Mouse (Mus musculus) skeletal muscle tissue, adult 2 months (tissue): Measurements from ENCODE around the gene Moap1.
A peak's percentile ranks its signal among the peaks of the same experiment; 100 is the strongest.

Experiments
- DNase-seq: peaks from one replicate; pipeline ENCODE4 v3.0.0-alpha.2; 2012; ENCODE audit warnings: low read depth, low spot score

The Moap1 gene

DNA sequence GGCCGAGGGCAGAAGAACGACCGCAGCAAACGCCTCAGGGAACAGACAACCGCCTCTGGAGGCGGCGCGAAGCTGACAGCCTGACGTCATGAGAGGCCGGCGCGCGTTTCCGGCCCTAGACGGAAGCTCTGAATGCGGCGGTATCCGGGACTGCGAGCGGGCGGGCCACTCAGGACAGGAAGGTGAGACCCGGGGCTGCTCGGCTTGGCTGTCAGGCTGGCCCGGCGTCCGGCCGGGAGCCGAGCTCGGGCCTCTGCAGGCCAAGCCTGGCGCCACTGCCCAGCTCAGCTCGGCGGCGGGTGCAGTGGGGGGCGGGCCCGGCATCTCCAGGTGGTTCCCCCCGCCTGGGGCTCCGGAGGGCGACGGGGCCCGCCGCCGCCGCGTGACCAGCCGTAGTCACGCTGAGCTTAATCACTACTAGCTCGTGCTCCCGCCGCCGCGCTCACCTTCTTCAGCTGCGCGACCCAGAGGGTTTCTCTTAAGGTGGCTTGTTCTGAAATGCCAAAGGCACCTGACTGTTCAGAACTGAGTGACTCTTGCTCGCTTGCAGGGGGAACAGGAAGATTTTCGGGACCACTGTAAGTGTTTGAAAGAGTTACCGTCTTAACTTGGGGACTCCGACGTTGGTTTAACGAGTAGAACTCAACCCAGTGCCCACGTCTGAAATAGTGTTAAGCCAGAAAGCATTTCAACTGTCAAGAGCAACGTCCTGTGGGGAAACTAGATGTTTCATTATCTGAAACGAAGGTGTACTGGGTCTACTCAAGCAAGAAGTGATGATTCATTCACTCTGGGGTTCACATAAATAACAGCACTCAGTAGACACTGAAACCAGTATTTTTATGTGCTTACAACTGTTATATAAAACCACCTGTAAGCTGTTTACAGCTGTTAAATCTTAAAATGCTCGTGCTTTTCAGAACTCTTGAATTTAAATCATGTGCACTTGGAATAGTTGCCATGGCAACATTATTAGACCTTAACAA lies at the start of gene Moap1, which contains the start of gene Tmem251:
Gene Moap1, minus strand, starts transcription at position 73 of the 986 bp plus-strand sequence.
Gene Tmem251, plus strand, starts transcription at position 174 of the 986 bp plus-strand sequence.
- peak; percentile 78 for DNase-seq

GRCm38 (mm10) chr12:102787927-102788326 lies 44.5 kb upstream of the Moap1 start:
- DNase-seq: no peak

GRCm38 (mm10) chr12:102785593-102785985 lies 42.1 kb upstream of the Moap1 start:
- DNase-seq: no peak

DNA sequence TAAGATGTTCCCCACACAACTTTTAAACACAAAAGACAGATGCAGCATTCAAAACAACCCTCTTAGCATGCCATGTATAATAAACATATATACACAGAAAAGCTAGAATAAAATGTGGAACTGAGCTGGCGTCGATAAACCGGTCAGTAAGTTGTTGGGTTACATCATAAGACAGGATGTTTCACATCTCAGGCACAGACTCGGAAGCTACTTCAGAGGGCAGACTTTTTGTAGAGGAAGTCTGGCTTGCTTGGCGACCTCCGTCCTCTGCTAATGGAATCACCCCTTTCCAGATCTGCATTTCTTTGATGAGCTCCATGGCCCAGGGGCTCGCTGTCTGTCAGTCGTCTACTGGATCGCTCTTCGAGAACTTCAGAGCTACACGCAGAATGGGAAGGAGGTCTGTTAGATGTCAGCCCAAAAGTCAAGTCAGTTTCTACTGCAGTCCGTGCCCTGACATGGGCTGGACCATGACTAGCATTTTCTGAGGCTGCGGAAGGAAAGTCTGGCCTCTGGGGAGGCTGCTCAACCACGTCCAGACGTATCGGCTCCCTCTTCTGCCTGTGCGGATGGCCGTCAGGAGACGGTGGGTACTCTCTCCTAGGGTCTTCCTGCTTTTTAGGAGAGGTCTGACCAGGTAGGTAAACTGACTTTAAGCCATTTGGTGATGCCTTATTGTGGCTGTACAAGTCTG lies 41.6 kb upstream of the Moap1 start:
- no peak for DNase-seq

DNA sequence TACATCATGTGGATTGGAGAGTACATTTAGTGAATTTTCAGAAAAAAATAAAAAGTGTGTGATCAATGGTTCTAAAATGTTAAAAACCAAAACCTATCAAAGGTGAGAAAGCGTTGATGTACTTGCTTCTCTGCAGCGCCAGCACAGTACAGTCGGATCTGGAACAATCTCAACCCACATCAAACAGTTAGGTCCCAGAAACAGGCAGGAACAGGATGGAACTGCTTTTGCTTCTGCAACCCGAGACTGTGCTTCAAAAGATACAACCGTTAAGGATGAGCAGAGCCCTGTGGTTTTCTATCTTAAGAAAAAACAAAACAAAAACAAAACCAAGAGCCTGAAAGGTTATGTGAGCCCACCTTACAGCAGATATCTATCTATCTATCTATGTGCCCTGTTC lies 39.4 kb upstream of the Moap1 start:
- DNase-seq: no peak

DNA sequence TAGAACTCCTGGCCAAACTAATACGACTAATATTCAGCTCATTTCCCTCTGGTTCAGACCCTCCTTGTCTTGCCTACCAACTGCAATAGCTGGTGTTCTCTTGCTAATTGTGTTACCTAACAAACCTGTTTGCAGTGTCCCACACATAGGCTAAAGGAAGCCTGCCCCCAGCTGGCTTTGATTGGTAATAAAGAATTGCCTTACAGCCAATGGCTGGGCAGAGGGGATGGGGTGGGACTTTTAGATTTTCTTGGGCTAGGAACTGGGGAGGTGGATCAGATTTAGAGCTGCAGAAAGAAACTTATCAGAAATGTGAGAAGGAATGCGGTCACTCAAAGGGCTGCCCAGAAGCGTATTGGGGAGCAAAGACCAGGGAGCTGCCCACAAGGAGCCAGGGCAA lies 36.0 kb upstream of the Moap1 start:
- no peak for DNase-seq

DNA sequence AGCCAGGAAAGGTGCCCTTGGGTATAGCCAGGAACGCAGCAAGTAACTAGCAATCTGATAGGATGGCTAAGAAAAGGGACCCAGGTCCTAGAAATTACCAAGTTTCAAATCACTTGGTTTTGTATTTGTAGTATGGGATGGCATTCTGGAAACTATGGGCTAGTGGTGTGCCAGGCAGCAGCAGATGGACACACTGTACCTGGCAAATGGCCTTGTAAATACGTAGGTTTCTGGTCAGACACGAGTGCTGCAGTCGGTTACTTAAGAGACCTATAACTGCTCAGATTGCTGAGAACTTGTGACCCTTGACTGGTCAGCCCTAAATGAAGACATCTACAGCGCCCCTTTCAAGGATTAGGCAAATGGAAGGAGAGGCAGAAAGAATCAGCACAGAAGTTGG lies 34.7 kb upstream of the Moap1 start:
- no peak for DNase-seq

GRCm38 (mm10) chr12:102776035-102776434 lies 32.6 kb upstream of the Moap1 start:
- no peak for DNase-seq

GRCm38 (mm10) chr12:102772676-102773075 lies 29.2 kb upstream of the Moap1 start:
- DNase-seq: no peak

DNA sequence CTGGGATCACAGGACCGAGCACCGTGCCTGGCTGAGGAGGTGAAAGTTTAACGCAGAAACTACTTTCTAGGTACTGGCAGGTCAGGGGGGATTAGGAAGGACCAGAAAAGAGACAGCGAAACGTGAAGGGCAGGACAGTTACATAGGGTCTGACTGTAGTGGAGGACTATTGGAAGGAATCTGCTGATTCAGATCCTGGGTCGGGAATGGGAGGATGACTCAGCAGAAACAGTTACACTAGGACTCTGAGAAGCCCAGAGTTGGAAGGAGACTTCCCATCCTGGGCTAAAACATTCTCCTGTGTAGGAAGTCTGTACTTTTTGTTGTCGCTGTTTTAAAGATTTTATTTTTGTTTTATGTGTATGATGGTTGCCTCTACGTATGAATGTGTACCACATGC lies 28.1 kb upstream of the Moap1 start:
- DNase-seq: no peak

DNA sequence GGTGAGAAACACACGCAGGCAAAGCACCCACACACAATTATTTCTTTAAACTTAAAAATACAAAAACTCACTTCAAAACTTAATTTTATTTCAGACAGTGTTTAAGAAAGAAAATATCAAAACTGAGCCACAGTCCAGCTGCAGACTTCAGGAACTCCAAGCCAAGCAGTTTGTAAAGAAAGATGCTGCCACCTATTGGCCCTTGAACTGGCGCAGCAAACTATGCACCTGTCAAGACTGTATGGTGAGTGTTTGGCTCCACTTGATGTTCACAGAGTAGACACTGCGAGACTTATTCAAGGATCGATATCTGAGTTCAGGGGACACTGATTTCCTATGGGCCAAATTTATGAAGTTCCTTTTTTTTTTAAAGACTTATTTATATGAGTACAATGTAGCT lies 25.5 kb upstream of the Moap1 start:
- DNase-seq: no peak

DNA sequence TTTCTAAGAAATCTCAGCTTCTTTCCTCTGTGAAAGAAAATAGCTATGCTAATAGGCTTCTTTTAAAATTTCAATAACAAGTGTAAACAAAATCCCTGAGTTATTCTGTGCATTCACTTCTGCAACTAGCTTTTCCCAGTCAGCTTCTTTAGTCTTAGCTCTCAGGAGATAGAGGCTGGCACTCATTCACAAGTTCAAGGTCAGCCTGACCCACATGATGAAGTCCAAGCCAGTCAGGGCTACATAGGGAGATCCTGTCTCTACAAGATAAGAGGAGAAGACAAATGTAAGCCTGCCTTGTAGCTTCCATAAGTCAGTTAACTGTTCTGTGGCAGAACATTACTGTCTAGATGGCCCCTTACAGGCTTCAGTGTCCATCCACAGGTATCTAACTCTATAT lies 20.2 kb upstream of the Moap1 start:
- no peak for DNase-seq

DNA sequence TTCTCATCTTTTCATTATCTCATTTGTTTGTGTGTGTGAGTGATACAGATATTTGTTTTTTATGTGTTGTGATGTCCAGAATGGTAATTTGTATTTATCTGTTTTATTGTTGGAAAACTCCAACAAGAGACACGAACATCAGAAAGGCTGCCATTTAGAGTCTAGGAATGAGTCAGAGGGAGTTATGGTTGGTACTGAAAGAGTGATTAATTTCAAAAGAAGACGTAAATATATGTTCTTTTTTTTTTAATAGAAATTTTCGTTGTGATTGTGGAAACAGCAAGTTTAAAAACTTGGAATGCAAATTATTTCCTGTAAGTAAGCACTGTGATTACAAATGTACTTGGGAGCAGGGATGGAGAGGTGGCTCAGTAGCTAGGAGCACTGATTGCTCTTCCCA lies 18.2 kb upstream of the Moap1 start:
- no peak for DNase-seq

DNA sequence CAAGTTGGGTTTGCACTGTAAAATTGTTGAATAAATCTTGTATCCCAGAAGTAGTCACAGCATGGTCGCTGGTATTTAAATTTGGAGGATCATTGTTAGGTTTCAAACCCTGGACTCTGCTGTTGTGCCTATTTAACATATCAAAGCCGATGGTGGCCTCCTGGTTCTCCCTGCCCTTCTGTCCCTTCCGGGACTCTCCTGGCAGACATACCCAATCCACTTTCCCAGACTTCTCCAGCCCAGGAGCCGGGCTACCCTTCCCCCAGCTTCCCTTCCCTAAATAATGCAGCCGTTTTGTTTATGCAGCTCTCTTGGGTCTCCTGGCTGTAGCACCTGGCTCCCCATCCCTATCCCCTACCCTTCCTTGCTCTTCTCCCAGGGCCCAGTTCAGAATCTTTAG lies 15.5 kb upstream of the Moap1 start:
- no peak for DNase-seq

GRCm38 (mm10) chr12:102758403-102758756 lies 14.9 kb upstream of the Moap1 start, which contains the start of gene Gm20604:
Gm20604 (minus strand) TSS chr12:102758672.
- DNase-seq: no peak

DNA sequence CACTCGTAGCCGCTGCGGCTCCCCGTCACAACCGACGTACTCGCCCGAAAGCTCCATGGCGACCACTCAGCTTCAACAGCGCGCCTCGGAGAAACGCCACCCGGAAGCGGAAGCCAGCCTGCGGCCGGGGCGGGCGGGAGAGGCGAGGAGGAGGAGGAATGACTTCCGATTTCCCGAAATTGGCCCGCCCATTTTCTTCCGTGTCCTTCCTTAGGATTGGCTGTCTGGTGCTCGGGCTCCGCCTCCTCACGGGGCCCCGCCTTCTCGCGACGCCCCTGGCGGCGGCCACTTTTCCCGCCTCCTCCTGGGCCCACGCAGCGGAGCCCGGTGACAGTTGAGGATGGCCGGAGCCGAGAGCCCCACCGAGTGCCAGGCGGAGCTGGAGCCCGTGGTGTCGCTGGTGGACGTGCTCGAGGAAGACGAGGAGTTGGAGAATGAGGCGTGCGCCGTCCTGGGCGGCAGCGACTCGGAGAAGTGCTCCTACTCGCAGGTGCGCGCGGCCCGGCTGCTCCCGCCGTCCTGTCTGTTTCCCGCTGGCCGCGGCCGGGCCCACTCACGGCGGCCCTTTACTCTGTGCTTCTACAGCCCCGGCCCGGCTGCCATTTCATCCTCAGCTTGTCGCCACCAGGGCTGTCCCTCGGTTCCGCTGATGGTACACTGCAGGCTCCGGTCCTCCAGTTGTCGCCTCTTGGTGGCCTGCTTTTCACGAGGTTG lies 14.4 kb upstream of the Moap1 start, which contains the start of the genes Gm28051, Gon7 and Ubr7:
Gene Gm28051, minus strand, starts transcription at position 77 of the 714 bp plus-strand sequence.
Gene Gon7, minus strand, starts transcription at position 115 of the 714 bp plus-strand sequence.
Gene Ubr7, plus strand, starts transcription at position 279 of the 714 bp plus-strand sequence.
- DNase-seq: peak; percentile 91

GRCm38 (mm10) chr12:102757055-102757688 lies 13.7 kb upstream of the Moap1 start:
- DNase-seq: no peak

- DNase-seq: no peak
These were observed 12.8 kb upstream of the Moap1 start for GRCm38 (mm10) chr12:102756304-102756703.

DNA sequence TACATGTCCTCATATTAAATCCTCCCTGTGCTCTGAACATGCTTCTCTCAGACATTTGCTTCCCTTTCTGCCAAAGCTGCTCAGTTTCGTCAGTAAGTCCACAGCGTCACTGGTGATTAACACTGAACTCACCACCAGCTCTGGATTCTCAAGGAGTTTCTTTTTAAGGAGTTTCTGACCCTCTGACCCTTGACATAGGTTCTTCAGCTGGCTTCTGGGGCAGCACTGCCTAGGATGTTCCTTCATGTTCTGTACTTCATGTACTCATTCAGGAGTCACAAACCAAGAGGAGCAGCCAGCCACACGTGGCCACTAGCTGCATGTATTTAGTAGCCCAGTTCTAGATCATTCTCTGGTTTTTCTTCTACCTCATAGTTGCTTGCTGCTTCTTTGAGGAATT lies 4.8 kb upstream of the Moap1 start:
- DNase-seq: no peak

DNA sequence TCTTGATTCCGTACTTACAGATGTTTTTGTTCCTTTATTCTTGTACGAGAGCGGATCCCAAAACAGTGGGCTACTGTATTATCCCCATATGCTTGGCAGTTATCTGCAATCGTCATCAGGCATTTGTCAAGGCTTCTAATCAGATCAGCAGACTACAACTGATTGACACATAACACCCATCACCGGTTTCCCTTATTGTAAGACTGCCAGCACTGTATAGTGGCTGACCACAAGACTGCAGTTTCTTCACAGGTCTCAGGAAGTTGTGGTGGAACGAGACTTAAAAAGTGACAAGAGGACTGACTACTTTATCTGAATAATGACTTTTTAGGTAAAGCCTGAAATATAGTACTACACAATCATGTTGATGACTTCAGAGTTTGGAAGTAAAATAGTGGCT lies 1.4 kb upstream of the Moap1 start:
- DNase-seq: no peak

DNA sequence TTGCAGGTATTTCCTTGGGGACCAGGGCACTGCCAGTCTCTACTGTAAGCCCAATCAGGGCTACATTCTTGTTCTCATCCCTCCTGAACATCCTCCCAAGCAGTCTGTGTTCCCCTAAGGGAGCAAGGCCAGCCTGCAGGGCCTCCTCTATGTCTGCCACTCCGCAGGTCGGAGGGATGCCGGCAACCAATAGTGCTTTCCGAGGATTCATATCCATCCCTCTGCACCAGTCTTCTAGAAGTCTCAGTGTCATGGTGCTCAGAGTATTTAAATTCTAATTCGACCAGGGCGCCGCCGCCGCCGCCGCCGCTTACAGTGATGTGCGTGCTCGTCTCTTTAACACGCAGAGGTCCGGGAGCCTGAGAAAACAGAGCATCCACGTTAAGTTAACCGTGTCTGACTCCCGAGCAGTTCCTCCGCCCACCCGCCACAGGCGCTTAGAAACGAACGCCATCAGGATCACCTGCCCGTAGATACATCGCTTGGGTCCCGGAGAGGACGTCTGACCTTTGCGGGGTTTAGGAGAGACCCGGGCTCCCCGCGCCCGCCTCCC lies 349 bp downstream of the Moap1 start:
- no peak for DNase-seq
